Mouse (Mus musculus) right cerebral cortex, postnatal 36 days (tissue): Measurements from ENCODE around the gene Ros1.

Experiments used
- DNase-seq, 2 experiments: peaks; one replicate each; pipeline ENCODE4 v3.0.0; 2022; ENCODE audit warnings: low spot score in 2 of 2, mixed read lengths in 1 of 2

Ros1 gene

DNA sequence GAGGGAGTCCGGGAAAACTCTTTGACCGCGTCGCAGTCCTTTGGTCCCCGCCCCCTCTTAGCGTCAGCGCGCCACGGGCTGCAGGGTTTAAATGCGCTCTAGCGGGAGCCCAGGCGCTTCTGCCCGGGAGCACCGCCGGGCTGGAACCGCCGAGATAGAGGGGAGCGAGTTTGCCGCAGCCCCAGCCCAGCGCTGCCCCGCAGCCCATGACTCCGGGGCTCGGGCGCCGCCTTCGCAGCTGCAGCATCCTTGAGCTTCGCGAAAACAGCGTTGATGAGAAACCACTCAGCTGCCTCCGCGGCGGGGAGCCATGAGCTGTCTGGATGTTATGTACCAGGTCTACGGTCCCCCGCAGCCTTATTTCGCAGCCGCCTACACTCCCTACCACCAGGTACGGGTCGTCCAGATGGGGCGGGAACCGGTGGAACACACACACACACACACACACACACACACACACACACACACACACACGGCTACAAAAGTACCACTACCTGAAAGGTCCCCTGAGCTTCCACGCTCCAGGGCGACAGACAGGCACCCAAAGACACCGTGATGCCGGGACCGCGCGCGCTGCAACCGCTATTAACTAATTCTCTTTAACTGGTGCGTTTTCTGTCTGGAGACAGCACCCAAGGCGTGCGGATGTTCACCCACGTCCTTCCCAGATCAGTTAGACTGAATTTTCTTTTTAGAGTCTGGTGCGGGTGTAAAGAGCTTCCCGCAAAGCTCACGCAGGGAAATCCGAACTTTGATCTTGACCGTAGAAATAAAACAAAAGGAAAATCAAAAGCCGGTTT lies 172.4 kb downstream of the Ros1 start, which contains the start of gene Vgll2:
Gene Vgll2, plus strand, starts transcription at position 90 of the 800 bp plus-strand sequence.
- DNase-seq, result peak; percentile 4 to 14

DNA sequence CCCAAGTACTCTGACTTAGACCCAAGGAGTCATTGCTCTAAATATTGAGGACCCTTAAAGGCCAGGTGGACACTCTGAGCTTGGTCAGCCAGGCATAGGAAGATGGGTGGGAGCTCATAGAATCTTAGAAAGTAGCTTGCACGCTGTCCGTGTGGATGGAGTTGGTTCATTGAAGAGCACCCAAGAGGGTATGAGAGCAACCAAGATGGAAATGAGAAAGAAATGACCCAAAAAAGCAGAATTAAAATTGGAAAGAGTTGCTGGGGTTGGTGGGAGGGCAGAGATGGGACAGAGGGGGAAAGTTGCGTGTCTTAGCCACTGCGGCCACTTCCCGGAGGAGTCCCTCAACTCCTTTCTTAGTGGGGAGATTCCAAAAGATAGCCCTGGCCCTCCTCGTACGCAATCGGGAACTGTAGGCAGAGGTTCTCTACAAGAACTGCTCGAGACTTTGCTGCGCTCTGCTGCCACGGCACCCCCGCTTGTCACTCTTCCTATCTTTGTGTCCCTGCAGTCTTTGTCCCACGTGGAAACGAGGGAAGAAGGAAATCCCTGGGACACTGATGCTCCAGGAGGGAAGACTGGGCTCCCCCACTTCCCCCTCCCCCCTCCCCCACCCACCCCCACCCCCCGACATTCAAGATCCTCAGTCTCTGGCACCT lies 173.2 kb downstream of the Ros1 start:
- DNase-seq, result no peak

DNA sequence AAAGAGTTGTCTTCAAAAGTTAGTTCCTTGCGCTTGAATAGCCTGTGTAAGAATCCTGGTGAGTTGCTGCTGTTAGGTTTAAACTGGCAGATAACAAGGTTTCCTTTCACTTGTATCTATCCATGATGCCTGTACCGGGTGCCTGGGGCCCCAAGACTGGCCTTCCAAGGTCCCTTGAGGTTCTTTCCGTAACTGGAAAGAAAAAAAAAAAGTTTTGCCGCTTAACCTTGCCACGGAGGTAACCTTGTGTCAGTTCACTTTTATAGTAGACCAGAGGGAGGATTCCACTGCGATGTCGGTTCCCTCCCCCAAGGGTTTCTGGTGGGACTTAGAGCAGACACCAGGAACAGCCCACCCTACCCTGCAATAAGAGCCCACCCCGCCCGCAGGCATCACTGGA lies 173.8 kb downstream of the Ros1 start:
- no peak for DNase-seq

DNA sequence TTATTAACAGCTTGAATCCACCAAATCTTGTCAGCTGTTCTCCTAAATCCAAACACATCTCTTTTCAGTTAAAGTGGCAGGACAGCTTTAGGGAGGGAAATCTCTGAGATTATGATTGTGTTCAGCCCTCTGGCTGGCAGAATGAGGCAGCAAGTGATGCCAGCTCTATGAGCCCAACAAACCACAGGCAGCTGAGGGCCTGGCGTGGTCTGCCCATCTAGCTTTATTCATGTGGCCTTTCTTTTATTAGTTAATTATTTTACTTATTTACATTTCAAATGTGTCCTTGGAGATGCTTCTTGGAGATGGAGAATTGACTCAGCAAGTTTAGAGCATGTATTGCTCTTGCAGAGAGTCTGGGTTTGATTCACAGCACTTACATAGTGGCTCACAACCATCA lies 176.6 kb downstream of the Ros1 start:
- DNase-seq, result no peak
